Mouse (Mus musculus) stomach, postnatal 0 days (tissue): ENCODE results near the gene Wdr12. TPM values are rescaled to one million over a fixed set of nuclear protein-coding genes. Genes with fewer than 3 reads are reported as not detected.
A peak's percentile ranks its signal among the peaks of the same experiment; 100 is the strongest.
"Not testable (repeated sequence)": the region's sequence is repeated elsewhere in the genome, so short reads cannot be mapped to it uniquely, and the experiment has no call there.

Experiments
- ATAC-seq: fragments of 200-750 bp; cut with Nextera tagmentation; 2 replicates; pipeline ENCODE4 v1.8.0; 2017; ENCODE audit not compliant: low FRiP score, low TSS enrichment
- DNase-seq: peaks from one replicate; pipeline ENCODE4 v3.0.0-alpha.2; 2016; ENCODE audit warnings: low spot score
- H3K27ac ChIP-seq: fragments of 300-500 bp; sonication (generic); replicated peaks from 2 replicates; pipeline ENCODE4 v1.5.1; 2014; ENCODE audit warnings: mild to moderate bottlenecking, control low read depth
- H3K27me3 ChIP-seq: fragments of 300-500 bp; sonication (generic); 2 replicates; pipeline ENCODE4 v1.6.1; 2014; ENCODE audit warnings: low read length; ENCODE audit not compliant: control insufficient read depth, insufficient read depth
- H3K36me3 ChIP-seq: fragments of 300-500 bp; sonication (generic); 2 replicates; pipeline ENCODE4 v1.6.1; 2014; ENCODE audit warnings: low read length, mixed read lengths; ENCODE audit not compliant: control insufficient read depth, insufficient read depth
- H3K4me1 ChIP-seq: fragments of 300-500 bp; sonication (generic); replicated peaks from 2 replicates; pipeline ENCODE4 v1.6.1; 2014; ENCODE audit warnings: antibody characterized with exemption; ENCODE audit not compliant: control insufficient read depth, insufficient read depth
- H3K4me2 ChIP-seq: fragments of 300-500 bp; sonication (generic); replicated peaks from 2 replicates; pipeline ENCODE4 v1.6.1; 2014; ENCODE audit warnings: low read depth, mild to moderate bottlenecking, control low read depth, moderate library complexity
- H3K4me3 ChIP-seq: fragments of 300-500 bp; sonication (generic); 2 replicates; pipeline ENCODE4 v1.5.1; 2014; ENCODE audit warnings: low read depth, low read length, control low read depth
- H3K9ac ChIP-seq: fragments of 300-500 bp; sonication (generic); 2 replicates; pipeline ENCODE4 v1.6.1; 2014; ENCODE audit warnings: mild to moderate bottlenecking, low read length, control low read depth, mixed read lengths
- H3K9me3 ChIP-seq: fragments of 300-500 bp; sonication (generic); 2 replicates; pipeline ENCODE4 v1.6.1; 2016; ENCODE audit warnings: low read length; ENCODE audit not compliant: control insufficient read depth
- CTCF ChIP-seq: IDR thresholded peaks from 2 replicates; pipeline ENCODE4 v1.5.1; 2016; ENCODE audit warnings: antibody characterized with exemption, low read depth, mild to moderate bottlenecking, moderate library complexity
- EP300 ChIP-seq: optimal IDR thresholded peaks from 2 replicates; pipeline ENCODE3; 2016; ENCODE audit warnings: antibody characterized with exemption
- whole genome bisulfite sequencing: fragments of 180-500 bp; shearing (Covaris S2); extraction: QIAGEN DNeasy Blood & Tissue Kit; methylation state at CpG from one replicate; pipeline ENCODE4 v1.1.7; 2014; 5-methylcytosine and 5-hydroxymethylcytosine counted together
- polyA plus RNA-seq: library from polyadenylated mRNA; unstranded; fragments of >200 nt; fragmentation: Nextera tagmentation; extraction: Ambion mirVana; gene quantifications from 2 replicates; pipeline ENCODE4 v1.2.1, GENCODE M21; 2015

The Wdr12 gene
- polyA plus RNA-seq, 1 experiment from 2014 or later: 20.9 TPM

- Histone ChIP-seq H3K27me3 (no peaks in the 10 kb centered on the region), H3K4me1 (no peaks in the 10 kb centered on the region), H3K4me3 (no peak overlapping the region), H3K36me3 (no peaks in the 10 kb centered on the region), H3K9ac (no peak overlapping the region), H3K9me3 (no peaks in the 10 kb centered on the region), H3K27ac (no peak overlapping the region), H3K4me2 (no peak overlapping the region)
- ATAC-seq (no peak), DNase-seq (no peak)
- TF ChIP-seq EP300: no peak
- TF ChIP-seq CTCF: no peak
- 85% methylated on average over 3 of the region's 3 CpGs for WGBS
Measured at GRCm38 (mm10) chr1:60056310-60056709, 42.1 kb downstream of the Wdr12 start.

GRCm38 (mm10) chr1:60054659-60055058 lies 43.8 kb downstream of the Wdr12 start:
- Histone ChIP-seq H3K36me3 (no peaks in the 10 kb centered on the region), H3K9me3 (no peaks in the 10 kb centered on the region), H3K4me3 (no peak overlapping the region), H3K27ac (no peak overlapping the region), H3K4me2 (no peak overlapping the region), H3K9ac (no peak overlapping the region), H3K27me3 (no peaks in the 10 kb centered on the region), H3K4me1 (no peaks in the 10 kb centered on the region)
- ATAC-seq (no peak), DNase-seq (no peak)
- TF ChIP-seq EP300 (no peak), CTCF (peak; percentile 47)
- 48% methylated on average over 3 of the region's 3 CpGs for WGBS

GRCm38 (mm10) chr1:60047481-60047880 lies 51.0 kb downstream of the Wdr12 start:
- not testable (repeated sequence) for H3K27me3 ChIP-seq, H3K9me3 ChIP-seq, H3K9ac ChIP-seq, H3K4me1 ChIP-seq, H3K4me2 ChIP-seq, H3K36me3 ChIP-seq, DNase-seq, ATAC-seq, H3K4me3 ChIP-seq, H3K27ac ChIP-seq
- WGBS: 92% methylated on average over 5 of the region's 5 CpGs

GRCm38 (mm10) chr1:60044595-60044994 lies 53.9 kb downstream of the Wdr12 start:
- no peak overlapping the region for H3K27ac ChIP-seq
- no peak overlapping the region for H3K9ac ChIP-seq
- no peaks in the 10 kb centered on the region for H3K4me1 ChIP-seq
- H3K36me3 ChIP-seq: no peaks in the 10 kb centered on the region
- DNase-seq: no peak
- no peaks in the 10 kb centered on the region for H3K27me3 ChIP-seq
- 85% methylated on average over 1 of the region's 1 CpGs for WGBS
- no peak overlapping the region for H3K4me2 ChIP-seq
- H3K9me3 ChIP-seq: no peaks in the 10 kb centered on the region
- ATAC-seq: no peak
- no peak overlapping the region for H3K4me3 ChIP-seq
- TF ChIP-seq EP300: no peak
- TF ChIP-seq CTCF: no peak

- peak within 1 kb of the TSS; percentile 65 for H3K4me3 ChIP-seq
- no peak for TF ChIP-seq CTCF
- no peak for TF ChIP-seq EP300
- no peaks in the 10 kb centered on the region for H3K27me3 ChIP-seq
- peak; percentile 75 for ATAC-seq
- no peaks in the 10 kb centered on the region for H3K36me3 ChIP-seq
- peak; percentile 56 for DNase-seq
- peak within 1 kb of the TSS; percentile 98 for H3K4me2 ChIP-seq
- WGBS: under 1% methylated on average over 48 of the region's 99 CpGs
- H3K9ac ChIP-seq: peak within 1 kb of the TSS; percentile 61
- no peaks in the 10 kb centered on the region for H3K9me3 ChIP-seq
- no peaks in the 10 kb centered on the region for H3K4me1 ChIP-seq
- H3K27ac ChIP-seq: no peak within 1 kb of the TSS
Measured at GRCm38 (mm10) chr1:60042796-60043469, 55.5 kb downstream of the Wdr12 start, which contains the start of gene Ica1l. Ica1l (minus strand) TSS chr1:60043184.

- no peaks in the 10 kb centered on the region for H3K9me3 ChIP-seq
- WGBS: 4% methylated on average over 19 of the region's 19 CpGs
- H3K27me3 ChIP-seq: no peaks in the 10 kb centered on the region
- no peaks in the 10 kb centered on the region for H3K4me1 ChIP-seq
- DNase-seq (peak; percentile 17), ATAC-seq (no peak)
- H3K9ac ChIP-seq: peak overlapping the region; percentile 61
- H3K27ac ChIP-seq: no peak overlapping the region
- peak overlapping the region; percentile 98 for H3K4me2 ChIP-seq
- peak overlapping the region; percentile 65 for H3K4me3 ChIP-seq
- no peaks in the 10 kb centered on the region for H3K36me3 ChIP-seq
- TF ChIP-seq EP300 (no peak), CTCF (no peak)
Measured at GRCm38 (mm10) chr1:60042398-60042795, 56.0 kb downstream of the Wdr12 start.
